Mouse (Mus musculus): ENCODE data around the gene Itga9.

GRCm38 (mm10) chr9:118794668-118795067, 188.2 kb downstream of the Itga9 start:
- TF ChIP-seq CTCF (IDR thresholded peaks at IDR 0.05; ENCODE audit: low read depth, low read length) (no peak), POLR2A (IDR thresholded peaks at IDR 0.05; ENCODE audit: extremely low read depth, insufficient read depth, low read length) (no peak)

All from liver, adult 2 months (tissue).